Mouse (Mus musculus): ENCODE data around the gene Cyp4b1.
"Not testable (repeated sequence)": the region's sequence is repeated elsewhere in the genome, so short reads cannot be mapped to it uniquely, and the experiment has no call there.

DNA sequence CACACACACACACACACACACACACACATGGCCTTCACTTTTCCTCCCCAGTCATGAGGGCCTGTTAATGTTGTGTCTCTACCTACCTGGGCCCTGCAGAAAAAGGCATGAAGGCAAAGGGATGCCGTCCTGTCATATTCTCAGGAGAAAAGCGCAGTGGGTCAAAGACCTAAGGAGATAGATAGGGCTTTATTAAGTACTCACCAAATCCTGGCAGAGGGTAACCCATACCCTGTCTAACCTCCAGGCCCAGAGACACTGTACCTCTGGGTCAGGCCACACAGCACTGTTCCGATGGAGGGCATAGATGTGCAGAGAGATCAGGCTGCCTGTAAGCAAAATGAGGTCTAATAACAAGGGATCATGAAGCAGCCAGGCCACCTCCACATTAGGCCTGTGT lies 22.0 kb downstream of the Cyp4b1 start:
- TF ChIP-seq CTCF (IDR thresholded peaks at IDR 0.05; ENCODE audit: low read depth, low read length); EP300 (IDR thresholded peaks at IDR 0.05; ENCODE audit: insufficient read depth, low read depth, low read length); POLR2A (IDR thresholded peaks at IDR 0.05; ENCODE audit: insufficient read depth, low read length): not testable (repeated sequence)
